Mouse (Mus musculus) v-Abl transformed pro-B cells (cell line): ENCODE results near the gene Lax1.

Source experiments
- in situ Hi-C, 2 experiments: fragments of 400-800 bp; cut with MboI; formaldehyde crosslinking; loops; one replicate each; pipeline ENCODE4 v1.15.1; 2025; ENCODE audit not compliant: unreplicated experiment in 2 of 2

Lax1 gene

GRCm38 (mm10) chr1:133689897-133690296, at the start of gene Lax1:
Lax1 (minus strand) TSS chr1:133690108.
- in situ Hi-C loops = loop anchor here in 1 of 2 experiments (10.0 kb wide), 2 partner anchors 375 to 675 kb away; no protein-coding TSS in a partner anchor

- in situ Hi-C loops = loop anchor here (5.0 to 25.0 kb wide), 4 partner anchors 156 to 999 kb away; partner anchors contain the start of genes Chit1 (in 1 of the 2) and Nfasc (in 1 of the 2)
Measured at GRCm38 (mm10) chr1:133736664-133737063, 46.8 kb upstream of the Lax1 start.

DNA sequence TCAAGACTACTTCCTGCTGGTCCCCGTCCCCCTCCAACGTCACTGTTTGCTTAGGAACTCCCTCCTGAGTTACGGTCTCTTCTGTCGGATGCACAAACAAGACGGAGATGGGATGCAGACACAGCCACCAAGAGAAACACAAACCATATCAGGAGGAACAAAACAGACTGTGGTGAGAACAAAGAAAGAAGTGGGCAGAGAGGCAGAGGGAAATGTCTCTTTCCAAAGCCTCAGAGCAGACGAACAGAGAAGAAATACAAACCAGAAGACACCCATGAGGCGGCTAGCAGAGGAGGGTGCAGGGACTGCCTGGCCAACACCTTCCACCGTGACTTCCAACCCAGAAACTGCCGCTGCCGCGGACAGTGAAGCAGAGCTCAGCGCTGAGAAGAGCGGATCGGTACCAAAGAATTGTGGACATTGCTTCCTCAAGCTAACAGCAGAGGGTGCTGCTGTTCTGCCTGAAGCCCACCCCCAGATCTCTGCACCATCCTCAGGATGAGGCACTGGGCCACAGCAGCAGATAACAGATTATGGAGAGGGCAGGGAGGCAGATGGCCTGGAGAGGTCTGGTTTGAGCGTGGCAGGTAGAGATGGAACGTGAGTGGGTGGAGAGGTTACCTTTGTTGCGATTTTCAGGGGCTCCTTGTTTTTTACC, 46.2 kb upstream of the Lax1 start:
- in situ Hi-C loops = loop anchor here (5.0 to 25.0 kb wide), 4 partner anchors 156 to 999 kb away; partner anchors contain the start of genes Chit1 (in 1 of the 2) and Nfasc (in 1 of the 2)

GRCm38 (mm10) chr1:133732814-133733213, 42.9 kb upstream of the Lax1 start:
- in situ Hi-C loops = loop anchor here in 1 of 2 experiments (10.0 to 25.0 kb wide), 3 partner anchors 312 to 996 kb away; partner anchors contain the start of genes Chit1 and Nfasc

GRCm38 (mm10) chr1:133728339-133728738, 38.4 kb upstream of the Lax1 start:
- in situ Hi-C loops = loop anchor here in 1 of 2 experiments (25.0 kb wide), 1 partner anchor 991 kb away; the partner anchor contains the start of gene Nfasc

GRCm38 (mm10) chr1:133720342-133720741, 30.4 kb upstream of the Lax1 start:
- in situ Hi-C loops = no loop called here

GRCm38 (mm10) chr1:133718786-133719185, 28.9 kb upstream of the Lax1 start:
- in situ Hi-C loops = loop anchor here (5.0 to 10.0 kb wide), 9 partner anchors 86 to 554 kb away; partner anchors contain the start of gene Plekha6 (in 1 of the 2)

- in situ Hi-C loops = loop anchor here (5.0 to 10.0 kb wide), 9 partner anchors 86 to 553 kb away; partner anchors contain the start of gene Plekha6 (in 1 of the 2)
Measured at GRCm38 (mm10) chr1:133718296-133718695, 28.4 kb upstream of the Lax1 start.

DNA sequence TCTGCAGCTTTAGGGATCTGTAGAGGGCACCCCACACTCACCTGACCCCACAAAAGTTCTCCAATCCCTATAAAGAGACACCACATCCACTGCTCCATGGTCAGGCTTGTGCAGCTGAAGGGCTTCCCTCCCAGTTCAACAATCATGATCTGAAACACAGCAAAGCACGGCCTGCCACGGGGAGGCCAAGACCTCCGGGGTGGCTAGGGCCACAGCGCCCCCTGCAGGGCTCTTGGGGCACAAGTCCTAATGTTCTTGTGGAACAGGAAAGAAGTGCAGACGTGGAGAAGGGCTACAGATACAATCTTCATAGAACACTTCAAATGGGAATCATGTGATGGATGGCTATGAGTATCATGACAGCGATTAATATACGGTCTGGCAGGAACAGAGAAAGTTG, 26.6 kb upstream of the Lax1 start:
- in situ Hi-C loops = loop anchor here (5.0 to 10.0 kb wide), 9 partner anchors 84 to 552 kb away; partner anchors contain the start of gene Plekha6 (in 1 of the 2)

- in situ Hi-C loops = loop anchor here (5.0 to 10.0 kb wide), 9 partner anchors 83 to 550 kb away; partner anchors contain the start of gene Plekha6 (in 1 of the 2)
Measured at GRCm38 (mm10) chr1:133715191-133715590, 25.3 kb upstream of the Lax1 start.

DNA sequence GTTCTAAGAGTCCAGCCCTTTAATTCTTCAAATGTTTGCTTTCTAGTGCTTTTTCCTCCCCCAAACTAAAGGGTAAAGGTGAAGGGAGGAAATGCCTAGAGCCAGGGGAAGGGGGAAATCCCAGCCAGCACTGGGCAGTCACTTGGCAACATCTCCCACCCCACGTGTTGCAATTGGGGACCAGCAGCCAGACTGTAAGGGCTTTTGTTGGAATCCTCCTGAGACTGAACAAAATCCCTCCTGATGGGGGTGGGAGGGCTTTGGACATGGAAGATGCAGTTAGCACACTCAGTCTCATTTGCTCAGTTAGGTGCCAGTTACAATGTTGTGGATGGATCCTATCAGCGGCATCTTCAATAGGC, 23.1 kb upstream of the Lax1 start:
- in situ Hi-C loops = loop anchor here (10.0 kb wide), 5 partner anchors 332 to 548 kb away; partner anchors contain the start of gene Plekha6 (in 1 of the 2)

DNA sequence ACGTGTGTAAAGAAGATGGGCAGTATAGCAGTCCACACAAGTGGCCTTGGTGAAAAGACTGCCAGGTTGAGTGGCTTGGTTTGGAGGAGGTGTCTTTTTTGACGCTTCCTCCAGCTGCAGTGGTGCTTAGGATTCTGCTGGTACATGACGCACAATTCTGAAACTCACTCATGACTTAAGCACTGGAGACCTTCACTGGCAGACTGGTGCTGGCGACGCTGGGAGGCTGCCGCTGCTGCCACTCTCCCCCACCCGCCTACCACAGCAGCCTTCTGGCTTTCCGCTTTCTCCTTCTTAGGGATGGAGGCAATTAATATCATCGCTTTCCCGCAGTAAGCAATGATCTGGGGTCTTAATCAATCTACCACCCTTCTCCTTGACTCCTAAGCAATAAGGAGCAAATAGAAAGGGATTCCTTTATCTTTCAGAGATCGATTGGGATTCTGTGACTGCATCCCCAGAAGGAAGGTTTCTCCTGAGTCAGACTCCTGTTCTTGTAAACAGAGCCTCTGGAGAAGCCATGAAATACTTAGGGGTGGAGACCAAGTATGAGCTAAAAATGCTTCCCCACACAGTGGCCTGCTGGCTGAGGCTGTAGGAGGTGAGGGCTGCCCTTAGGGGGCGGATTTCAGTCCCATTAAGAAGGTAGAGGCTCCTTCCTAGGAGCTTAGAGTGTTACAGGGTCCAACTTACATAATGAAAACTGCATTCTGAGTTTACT, 22.5 kb upstream of the Lax1 start:
- in situ Hi-C loops = loop anchor here (10.0 kb wide), 5 partner anchors 332 to 548 kb away; partner anchors contain the start of gene Plekha6 (in 1 of the 2)

GRCm38 (mm10) chr1:133711376-133711775, 21.5 kb upstream of the Lax1 start:
- in situ Hi-C loops = loop anchor here (10.0 kb wide), 5 partner anchors 333 to 547 kb away; partner anchors contain the start of gene Plekha6 (in 1 of the 2)

GRCm38 (mm10) chr1:133710895-133711294, 21.0 kb upstream of the Lax1 start:
- in situ Hi-C loops = loop anchor here (10.0 kb wide), 5 partner anchors 334 to 546 kb away; partner anchors contain the start of gene Plekha6 (in 1 of the 2)

GRCm38 (mm10) chr1:133709292-133709691, 19.4 kb upstream of the Lax1 start:
- in situ Hi-C loops = loop anchor here in 1 of 2 experiments (10.0 kb wide), 1 partner anchor 574 kb away; the partner anchor contains the start of gene Ppp1r15b

GRCm38 (mm10) chr1:133701824-133702223, 11.9 kb upstream of the Lax1 start:
- in situ Hi-C loops = loop anchor here (5.0 to 10.0 kb wide), 2 partner anchors 40 to 567 kb away; partner anchors contain the start of genes Gm38394 (in 1 of the 2), Ppp1r15b (in 1 of the 2) and Zbed6 (in 1 of the 2)

GRCm38 (mm10) chr1:133697935-133698620, 8.2 kb upstream of the Lax1 start:
- in situ Hi-C loops = loop anchor here in 1 of 2 experiments (5.0 to 10.0 kb wide), 3 partner anchors 41 to 683 kb away; no protein-coding TSS in a partner anchor

DNA sequence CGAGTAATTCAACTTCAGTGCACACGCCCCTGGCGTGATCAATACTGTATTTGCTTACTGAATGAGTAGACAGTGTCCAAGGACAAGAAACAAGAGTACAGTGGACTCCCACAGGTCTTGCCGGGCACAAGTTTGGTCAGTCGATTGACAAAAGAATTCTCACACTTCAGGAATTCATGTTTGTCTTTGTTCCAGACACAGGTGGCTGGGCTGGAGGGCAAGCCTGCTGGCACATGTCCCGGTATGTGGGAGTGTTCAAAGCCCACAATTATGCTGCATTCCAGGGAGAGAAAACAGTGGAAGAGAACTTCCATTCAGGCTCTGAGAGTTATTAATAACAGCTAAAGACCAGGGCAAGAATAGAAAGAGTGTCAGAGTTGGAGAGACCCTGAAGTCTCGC, 6.0 kb upstream of the Lax1 start:
- in situ Hi-C loops = loop anchor here in 1 of 2 experiments (5.0 to 10.0 kb wide), 3 partner anchors 39 to 681 kb away; no protein-coding TSS in a partner anchor

- in situ Hi-C loops = loop anchor here in 1 of 2 experiments (5.0 to 10.0 kb wide), 3 partner anchors 38 to 680 kb away; no protein-coding TSS in a partner anchor
Measured at GRCm38 (mm10) chr1:133694876-133695275, 5.0 kb upstream of the Lax1 start.
